Mouse (Mus musculus) limb, embryonic 14.5 days (tissue): ENCODE measurements at regions not wholly inside any gene's neighbourhood (a gene's known extent, or its start where the extent isn't known, plus 50 kb on each side); places are given as distances from the start of the nearest gene placed in this dataset.

Experiments
- ATAC-seq: fragments of 200-750 bp; cut with Nextera tagmentation; 2 replicates; pipeline ENCODE4 v1.8.0; 2017; ENCODE audit warnings: low read depth, moderate number of reproducible peaks, moderate TSS enrichment; ENCODE audit not compliant: low FRiP score
- DNase-seq: peaks from one replicate; pipeline ENCODE4 v3.0.0-alpha.2; 2015; ENCODE audit warnings: low spot score
- H3K27ac ChIP-seq: fragments of 300-500 bp; sonication (generic); replicated peaks from 2 replicates; pipeline ENCODE4 v1.5.1; 2014; ENCODE audit warnings: low read depth, mild to moderate bottlenecking, low read length, moderate library complexity, mixed read lengths
- H3K27me3 ChIP-seq: fragments of 300-500 bp; sonication (generic); 2 replicates; pipeline ENCODE4 v1.6.1; 2014; ENCODE audit warnings: low read length, mixed read lengths; ENCODE audit not compliant: control insufficient read depth, insufficient read depth
- H3K36me3 ChIP-seq: fragments of 300-500 bp; sonication (generic); 2 replicates; pipeline ENCODE4 v1.6.1; 2014; ENCODE audit warnings: mild to moderate bottlenecking, low read length, moderate library complexity, mixed read lengths; ENCODE audit not compliant: control insufficient read depth, insufficient read depth
- H3K4me1 ChIP-seq: fragments of 300-500 bp; sonication (generic); 2 replicates; pipeline ENCODE4 v1.6.1; 2014; ENCODE audit warnings: antibody characterized with exemption, low read length, mixed read lengths; ENCODE audit not compliant: control insufficient read depth, insufficient read depth
- H3K4me2 ChIP-seq: fragments of 300-500 bp; sonication (generic); replicated peaks from 2 replicates; pipeline ENCODE4 v1.6.1; 2014; ENCODE audit warnings: low read depth, mild to moderate bottlenecking, low read length, moderate library complexity; ENCODE audit not compliant: severe bottlenecking
- H3K4me3 ChIP-seq: fragments of 300-500 bp; sonication (generic); replicated peaks from 2 replicates; pipeline ENCODE4 v1.5.1; 2014; ENCODE audit warnings: low read length
- H3K9ac ChIP-seq: fragments of 300-500 bp; sonication (generic); 2 replicates; pipeline ENCODE4 v1.6.1; 2014; ENCODE audit warnings: mild to moderate bottlenecking, low read depth, low read length, moderate library complexity; ENCODE audit not compliant: severe bottlenecking
- H3K9me3 ChIP-seq: fragments of 300-500 bp; sonication (generic); 2 replicates; pipeline ENCODE4 v1.6.1; 2016; ENCODE audit warnings: low read length; ENCODE audit not compliant: control insufficient read depth
- POLR2A ChIP-seq: fragments of 200-500 bp; IDR thresholded peaks from 2 replicates; pipeline ENCODE4 v1.8.0; 2012; ENCODE audit warnings: inconsistent platforms, mild to moderate bottlenecking, moderate library complexity, borderline replicate concordance; ENCODE audit not compliant: insufficient read depth, insufficient read length; ENCODE audit errors: extremely low read depth
- WGBS: fragments of 180-500 bp; shearing (Covaris S2); extraction: QIAGEN DNeasy Blood & Tissue Kit; methylation state at CpG from one replicate; pipeline ENCODE4 v1.1.7; 2014; 5-methylcytosine and 5-hydroxymethylcytosine counted together

GRCm38 (mm10) chr2:84173450-84173849 is 183.1 kb downstream of the Gm13691 start:
- no peaks in the 10 kb centered on the region for H3K36me3 ChIP-seq
- TF ChIP-seq POLR2A, result no peak
- WGBS, result 55% methylated on average over 3 of the region's 3 CpGs
- no peak overlapping the region for H3K4me3 ChIP-seq
- ATAC-seq, result peak; percentile 84
- H3K9me3 ChIP-seq, result no peaks in the 10 kb centered on the region
- H3K27me3 ChIP-seq, result no peaks in the 10 kb centered on the region
- no peak overlapping the region for H3K4me2 ChIP-seq
- H3K4me1 ChIP-seq, result no peaks in the 10 kb centered on the region
- H3K9ac ChIP-seq, result no peak overlapping the region
- DNase-seq, result peak; percentile 36
- no peak overlapping the region for H3K27ac ChIP-seq

GRCm38 (mm10) chr2:84183624-84184287 is 193.4 kb downstream of the Gm13691 start:
- Histone ChIP-seq H3K4me2 (no peak overlapping the region), H3K9me3 (no peaks in the 10 kb centered on the region), H3K27me3 (no peaks in the 10 kb centered on the region), H3K4me3 (no peak overlapping the region), H3K27ac (no peak overlapping the region), H3K4me1 (peaks cover 4% of the 10 kb centered on the region; the same call in 1 of the 2 replicates), H3K36me3 (no peaks in the 10 kb centered on the region), H3K9ac (no peak overlapping the region)
- DNase-seq, result no peak
- ATAC-seq, result no peak
- TF ChIP-seq POLR2A, result no peak
- 17% methylated on average over 5 of the region's 5 CpGs for WGBS

GRCm38 (mm10) chr2:84184288-84185015 is 194.1 kb downstream of the Gm13691 start:
- ATAC-seq, result no peak
- 60% methylated on average over 19 of the region's 19 CpGs for WGBS
- Histone ChIP-seq H3K4me2 (no peak overlapping the region), H3K36me3 (no peaks in the 10 kb centered on the region), H3K9me3 (no peaks in the 10 kb centered on the region), H3K4me3 (no peak overlapping the region), H3K9ac (no peak overlapping the region), H3K27ac (no peak overlapping the region), H3K4me1 (peaks cover 4% of the 10 kb centered on the region; the same call in 1 of the 2 replicates), H3K27me3 (no peaks in the 10 kb centered on the region)
- no peak for TF ChIP-seq POLR2A
- DNase-seq, result no peak

- Histone ChIP-seq H3K4me2 (no peak overlapping the region), H3K27me3 (no peaks in the 10 kb centered on the region), H3K4me3 (no peak overlapping the region), H3K9ac (no peak overlapping the region), H3K4me1 (peaks cover 4% of the 10 kb centered on the region; the same call in 1 of the 2 replicates), H3K9me3 (no peaks in the 10 kb centered on the region), H3K27ac (no peak overlapping the region), H3K36me3 (no peaks in the 10 kb centered on the region)
- whole genome bisulfite sequencing, result 83% methylated on average over 7 of the region's 7 CpGs
- DNase-seq (no peak), ATAC-seq (no peak)
- no peak for TF ChIP-seq POLR2A
Observed at GRCm38 (mm10) chr2:84185016-84185330, 194.6 kb downstream of the Gm13691 start.

- 35% methylated on average over 9 of the region's 9 CpGs for WGBS
Observed at GRCm38 (mm10) chr2:84186126-84186701, 195.9 kb downstream of the Gm13691 start.

More at GRCm38 (mm10) chr2:84186126-84186701, 195.9 kb downstream of the Gm13691 start:
- Histone ChIP-seq H3K4me2 (no peak overlapping the region), H3K4me3 (no peak overlapping the region), H3K36me3 (no peaks in the 10 kb centered on the region), H3K9ac (no peak overlapping the region), H3K4me1 (peaks cover 4% of the 10 kb centered on the region; the same call in 1 of the 2 replicates), H3K27me3 (no peaks in the 10 kb centered on the region), H3K9me3 (no peaks in the 10 kb centered on the region), H3K27ac (no peak overlapping the region)
- ATAC-seq, result peak; percentile 89
- no peak for TF ChIP-seq POLR2A
- DNase-seq, result peak; percentile 47
